Mouse (Mus musculus) hindbrain, embryonic 14.5 days (tissue): ENCODE results near the gene Klc2. TPM values are rescaled to one million over a fixed set of nuclear protein-coding genes. Genes with fewer than 3 reads are reported as not detected.
A peak's percentile ranks its signal among the peaks of the same experiment; 100 is the strongest.
"Not testable (repeated sequence)": the region's sequence is repeated elsewhere in the genome, so short reads cannot be mapped to it uniquely, and the experiment has no call there.

Experiments used
- ATAC-seq: fragments of 200-750 bp; cut with Nextera tagmentation; 2 replicates; pipeline ENCODE4 v1.8.0; 2017; ENCODE audit warnings: moderate number of reproducible peaks, mild to moderate bottlenecking, moderate TSS enrichment, moderate library complexity; ENCODE audit not compliant: low FRiP score
- DNase-seq: peaks from one replicate; pipeline ENCODE4 v3.0.0-alpha.2; 2015; ENCODE audit warnings: low spot score
- H3K27ac ChIP-seq: fragments of 300-500 bp; sonication (generic); 2 replicates; pipeline ENCODE4 v1.5.1; 2014; ENCODE audit warnings: mild to moderate bottlenecking, moderate library complexity
- H3K27me3 ChIP-seq: fragments of 300-500 bp; sonication (generic); 2 replicates; pipeline ENCODE4 v1.6.1; 2014; ENCODE audit warnings: mild to moderate bottlenecking, low read length, mixed read lengths; ENCODE audit not compliant: control insufficient read depth, insufficient read depth
- H3K36me3 ChIP-seq: fragments of 300-500 bp; sonication (generic); replicated peaks from 2 replicates; pipeline ENCODE4 v1.6.1; 2014; ENCODE audit not compliant: control insufficient read depth, insufficient read depth
- H3K4me1 ChIP-seq: fragments of 300-500 bp; sonication (generic); replicated peaks from 2 replicates; pipeline ENCODE4 v1.6.1; 2014; ENCODE audit warnings: antibody characterized with exemption, low read length, mixed read lengths; ENCODE audit not compliant: control insufficient read depth, insufficient read depth
- H3K4me2 ChIP-seq: fragments of 300-500 bp; sonication (generic); replicated peaks from 2 replicates; pipeline ENCODE4 v1.6.1; 2014; ENCODE audit warnings: mild to moderate bottlenecking, moderate library complexity
- H3K4me3 ChIP-seq: fragments of 300-500 bp; sonication (generic); replicated peaks from 2 replicates; pipeline ENCODE4 v1.5.1; 2014; ENCODE audit warnings: mild to moderate bottlenecking, low read length
- H3K9ac ChIP-seq: fragments of 300-500 bp; sonication (generic); 2 replicates; pipeline ENCODE4 v1.6.1; 2014
- H3K9me3 ChIP-seq: fragments of 300-500 bp; sonication (generic); 2 replicates; pipeline ENCODE4 v1.6.1; 2016; ENCODE audit warnings: low read length; ENCODE audit not compliant: control insufficient read depth
- WGBS: fragments of 180-500 bp; shearing (Covaris S2); extraction: QIAGEN DNeasy Blood & Tissue Kit; methylation state at CpG from one replicate; pipeline ENCODE4 v1.1.7; 2014; 5-methylcytosine and 5-hydroxymethylcytosine counted together
- polyA plus RNA-seq: library from polyadenylated mRNA; unstranded; fragments of >200 nt; fragmentation: Nextera tagmentation; extraction: Ambion mirVana; gene quantifications from 2 replicates; pipeline ENCODE4 v1.2.1, GENCODE M21; 2014

The Klc2 gene
- polyA plus RNA-seq, 1 experiment from 2014 or later = 72.7 TPM

DNA sequence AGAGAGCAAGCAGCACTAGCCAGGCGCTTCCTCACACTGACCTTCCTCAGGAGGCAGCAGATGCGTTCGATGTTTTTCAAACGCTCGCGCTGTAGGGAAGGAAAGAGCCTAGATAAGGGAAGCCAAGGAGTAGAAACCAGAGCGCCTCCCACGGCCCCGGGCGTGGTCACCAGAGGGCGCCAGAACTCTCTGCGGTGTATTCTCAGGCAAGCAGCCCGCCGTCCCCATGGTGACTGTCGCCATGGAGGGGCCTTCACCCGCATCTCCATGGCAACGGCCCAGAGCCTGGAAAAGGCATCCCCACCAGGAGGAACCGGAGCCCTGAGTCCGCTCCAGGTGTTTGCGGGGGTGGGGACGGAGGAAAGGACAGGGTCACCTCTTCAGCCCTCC lies 24.1 kb downstream of the Klc2 start:
- Histone ChIP-seq H3K4me3 (peak overlapping the region; percentile 69), H3K4me2 (peak overlapping the region; percentile 56), H3K4me1 (peaks cover 52% of the 10 kb centered on the region), H3K27me3 (no peaks in the 10 kb centered on the region), H3K27ac (peak overlapping the region; percentile 96), H3K36me3 (peaks cover 40% of the 10 kb centered on the region), H3K9ac (peak overlapping the region; percentile 99), H3K9me3 (no peaks in the 10 kb centered on the region)
- DNase-seq (peak; percentile 93), ATAC-seq (peak; percentile 51)
- WGBS = under 1% methylated on average over 20 of the region's 21 CpGs

DNA sequence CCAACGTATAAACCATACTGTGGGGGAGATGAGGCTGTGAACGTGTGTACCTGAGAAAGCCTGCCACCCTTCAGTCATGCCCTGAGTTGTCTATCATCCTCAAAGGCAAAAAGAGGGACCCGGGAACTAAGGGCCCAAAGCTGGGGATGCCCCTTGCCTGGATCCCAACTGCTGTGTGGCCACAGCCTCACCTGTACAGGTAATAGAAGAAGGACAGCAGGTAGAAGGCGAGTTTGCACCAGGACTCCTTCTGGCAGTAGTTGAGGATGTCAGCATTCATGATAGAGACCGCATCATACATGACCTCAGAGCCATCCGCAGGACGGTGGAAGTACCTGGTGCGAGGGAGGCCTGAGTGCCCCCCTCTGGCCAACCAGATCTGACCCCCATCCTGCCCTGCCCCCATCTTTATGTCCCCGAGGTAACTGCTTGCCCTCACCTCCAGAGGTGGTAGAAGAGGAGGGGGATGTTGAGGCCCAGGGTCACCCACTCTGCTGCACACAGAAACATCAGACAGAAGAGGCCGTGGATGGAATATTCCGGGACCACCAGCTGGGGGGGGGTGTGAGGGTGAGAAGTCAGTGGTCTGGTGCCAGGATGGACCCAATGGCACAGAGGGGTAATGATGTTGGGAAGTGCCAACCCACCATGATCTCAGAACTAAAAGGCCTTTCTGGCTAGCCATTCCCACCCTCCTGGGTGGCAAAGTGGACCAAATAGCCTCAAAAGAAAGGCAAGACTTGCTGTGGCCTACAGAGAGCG lies 24.7 kb downstream of the Klc2 start:
- Histone ChIP-seq H3K36me3 (peaks cover 40% of the 10 kb centered on the region), H3K27me3 (no peaks in the 10 kb centered on the region), H3K4me1 (peaks cover 50% of the 10 kb centered on the region), H3K27ac (peak overlapping the region; percentile 96), H3K4me2 (peak overlapping the region; percentile 56), H3K4me3 (peak overlapping the region; percentile 69), H3K9ac (peak overlapping the region; percentile 50), H3K9me3 (no peaks in the 10 kb centered on the region)
- no peak for ATAC-seq
- 77% methylated on average over 12 of the region's 12 CpGs for WGBS
- DNase-seq = no peak

DNA sequence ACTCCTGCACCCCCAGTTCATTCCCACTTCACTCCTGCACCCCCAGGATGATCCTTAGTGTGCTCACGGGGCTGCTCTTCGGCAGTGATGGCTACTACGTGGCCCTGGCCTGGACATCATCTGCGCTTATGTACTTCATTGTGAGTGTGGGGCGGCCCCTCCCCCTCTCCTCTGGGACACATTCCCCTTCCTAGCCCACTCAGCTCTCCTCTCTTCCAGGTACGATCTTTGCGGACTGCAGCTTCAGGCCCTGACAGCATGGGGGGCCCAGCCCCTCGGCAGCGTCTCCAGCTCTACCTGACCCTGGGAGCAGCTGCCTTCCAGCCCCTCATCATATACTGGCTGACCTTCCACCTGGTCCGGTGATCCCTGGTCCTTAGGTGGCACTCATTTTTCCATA lies 26.3 kb downstream of the Klc2 start:
- peak overlapping the region; percentile 26; the same call in 1 of the 2 replicates for H3K9ac ChIP-seq
- peaks cover 40% of the 10 kb centered on the region for H3K36me3 ChIP-seq
- no peak overlapping the region for H3K27ac ChIP-seq
- H3K4me3 ChIP-seq = no peak overlapping the region
- H3K9me3 ChIP-seq = no peaks in the 10 kb centered on the region
- WGBS = 84% methylated on average over 10 of the region's 10 CpGs
- H3K4me1 ChIP-seq = peaks cover 52% of the 10 kb centered on the region
- ATAC-seq (no peak), DNase-seq (no peak)
- H3K4me2 ChIP-seq = no peak overlapping the region
- no peaks in the 10 kb centered on the region for H3K27me3 ChIP-seq

DNA sequence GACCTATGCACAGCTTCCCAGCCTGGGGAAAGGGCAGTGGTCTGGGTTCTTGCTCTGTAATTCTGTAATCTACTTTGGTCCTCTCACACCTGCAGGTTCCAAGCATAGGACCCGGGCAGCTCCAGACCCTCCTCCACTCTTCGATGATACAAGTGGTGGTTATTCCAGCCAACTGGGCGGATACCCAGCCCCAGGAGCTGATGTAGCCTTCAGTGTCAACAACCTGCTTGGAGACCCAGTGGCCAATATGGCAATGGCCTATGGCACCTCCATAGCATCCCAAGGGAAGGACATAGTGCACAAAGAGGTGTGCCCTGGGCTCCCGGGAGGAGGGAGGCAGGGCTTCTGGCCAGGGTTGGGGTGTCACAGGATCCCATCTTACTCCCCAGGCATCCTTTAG lies 29.0 kb downstream of the Klc2 start:
- ATAC-seq (no peak), DNase-seq (no peak)
- Histone ChIP-seq H3K4me2 (peak overlapping the region; percentile 69), H3K4me1 (peaks cover 28% of the 10 kb centered on the region), H3K9me3 (no peaks in the 10 kb centered on the region), H3K27ac (no peak overlapping the region), H3K9ac (peak overlapping the region; percentile 73; the same call in 1 of the 2 replicates), H3K36me3 (peaks cover 40% of the 10 kb centered on the region), H3K4me3 (peak overlapping the region; percentile 80), H3K27me3 (peaks cover 20% of the 10 kb centered on the region)
- WGBS = 89% methylated on average over 4 of the region's 4 CpGs

DNA sequence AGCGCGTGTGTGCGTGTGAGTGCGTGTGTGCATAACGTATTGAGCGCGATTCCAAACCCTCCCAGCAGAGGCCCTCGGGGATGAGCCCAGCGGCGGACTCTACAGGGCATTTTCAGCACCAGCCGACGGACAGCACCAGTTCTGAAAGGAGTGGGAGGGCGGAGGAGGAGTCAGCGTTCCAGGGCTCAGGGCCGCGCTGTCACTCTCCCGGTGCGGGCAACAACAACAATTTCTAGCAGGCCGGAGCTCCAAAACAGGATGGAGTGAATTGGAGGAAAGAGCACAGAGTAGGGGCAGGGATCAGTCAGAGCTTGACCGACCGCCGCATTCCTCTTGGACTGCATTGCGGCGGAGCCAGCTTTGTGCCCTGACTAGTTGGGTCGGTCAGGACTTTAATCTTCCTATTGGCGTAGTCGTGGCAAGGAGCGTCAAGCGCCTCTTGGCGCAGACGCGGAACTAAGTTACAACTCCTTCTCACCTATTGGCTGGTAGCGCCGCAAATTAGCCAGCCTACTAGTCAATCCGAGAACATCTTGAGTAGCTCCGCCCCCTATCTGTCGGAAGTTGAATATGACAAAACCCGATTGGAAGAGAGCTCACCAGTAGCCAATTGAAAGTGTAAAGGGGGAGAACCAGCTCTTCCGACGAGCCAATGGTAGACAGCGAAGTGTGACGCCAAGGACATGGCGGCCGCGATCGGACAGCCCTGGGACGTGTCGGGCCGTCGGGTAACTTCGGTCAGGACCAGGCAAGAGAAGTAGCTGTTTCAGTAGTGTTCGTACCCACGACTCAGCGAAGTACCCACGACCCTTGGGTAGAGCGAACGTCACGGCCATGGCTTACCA lies 30.3 kb downstream of the Klc2 start, which contains the start of gene Yif1a:
TSS of gene Yif1a (plus strand) at position 655 of the 845 bp plus-strand sequence.
- peak within 1 kb of the TSS; percentile 77 for H3K27ac ChIP-seq
- H3K27me3 ChIP-seq = peaks cover 32% of the 10 kb centered on the region
- DNase-seq (peak; percentile 97), ATAC-seq (peak; percentile 92)
- H3K4me2 ChIP-seq = peak within 1 kb of the TSS; percentile 69
- peak within 1 kb of the TSS; percentile 73 for H3K9ac ChIP-seq
- under 1% methylated on average over 58 of the region's 58 CpGs for WGBS
- peaks cover 17% of the 10 kb centered on the region for H3K4me1 ChIP-seq
- H3K9me3 ChIP-seq = no peaks in the 10 kb centered on the region
- H3K36me3 ChIP-seq = peaks cover 30% of the 10 kb centered on the region
- H3K4me3 ChIP-seq = peak within 1 kb of the TSS; percentile 80

DNA sequence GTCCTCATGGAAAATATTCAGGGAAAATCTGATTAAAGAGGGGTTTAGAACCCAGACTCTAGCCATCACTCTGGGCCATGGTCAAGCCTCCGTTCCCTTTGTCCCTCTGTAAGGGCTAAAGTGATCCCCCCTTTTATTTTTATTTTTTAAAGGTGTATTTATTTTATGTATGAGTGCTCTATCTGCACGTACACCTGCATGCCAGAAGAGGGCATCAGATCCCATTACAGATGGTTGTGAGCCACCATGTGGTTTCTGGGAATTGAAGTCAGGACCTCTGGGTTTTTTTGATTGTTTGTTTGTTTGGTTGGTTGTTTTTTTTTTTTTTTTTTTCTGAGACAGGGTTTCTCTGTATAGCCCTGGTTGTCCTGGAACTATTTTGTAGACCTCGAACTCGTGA lies 31.8 kb downstream of the Klc2 start:
- H3K9me3 ChIP-seq, H3K9ac ChIP-seq, H3K27ac ChIP-seq, H3K4me3 ChIP-seq, H3K4me2 ChIP-seq, DNase-seq, ATAC-seq: not testable (repeated sequence)
- Histone ChIP-seq H3K27me3 (peaks cover 48% of the 10 kb centered on the region), H3K36me3 (peaks cover 15% of the 10 kb centered on the region), H3K4me1 (peaks cover 16% of the 10 kb centered on the region)
- 57% methylated on average over 4 of the region's 4 CpGs for WGBS

DNA sequence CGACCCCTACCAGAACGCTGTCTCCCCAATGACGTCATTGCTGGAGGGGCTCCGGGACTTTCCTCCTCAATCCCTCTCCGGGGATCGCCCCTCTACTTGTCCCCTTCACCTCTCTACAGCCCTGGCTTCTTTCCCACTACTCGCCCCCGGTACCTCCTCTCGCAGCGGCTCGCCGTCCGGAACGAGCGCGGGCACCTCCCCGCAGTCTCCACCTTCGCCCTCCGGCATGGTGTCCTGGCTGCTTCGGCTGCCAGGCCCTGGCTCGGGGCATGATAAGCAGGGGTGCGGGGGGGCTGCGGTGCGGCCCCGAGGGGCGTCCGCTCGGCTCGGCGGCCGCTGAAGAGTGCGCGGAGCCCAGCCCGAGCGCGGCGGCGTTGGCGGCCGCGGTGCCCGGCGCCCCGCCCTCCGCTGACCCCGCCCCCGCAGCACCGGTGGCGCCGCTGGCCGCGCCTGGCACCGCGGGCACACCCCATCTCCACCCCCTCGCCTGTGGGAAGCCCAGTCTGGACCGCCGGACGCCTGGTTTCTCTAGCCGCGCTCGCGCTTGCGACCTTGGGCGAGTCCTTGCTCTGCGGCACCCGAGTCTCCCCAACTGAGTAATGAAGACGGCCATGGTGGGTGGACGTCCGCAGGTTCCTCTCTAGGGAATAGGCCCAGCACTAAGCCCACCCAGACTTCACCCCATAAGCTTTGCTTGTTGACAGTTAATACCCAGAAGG lies 33.1 kb downstream of the Klc2 start, which contains the start of gene Tmem151a:
TSS of gene Tmem151a (minus strand) at position 387 of the 719 bp plus-strand sequence.
- H3K4me3 ChIP-seq = peak within 1 kb of the TSS; percentile 57
- peak within 1 kb of the TSS; percentile 82 for H3K9ac ChIP-seq
- peaks cover 2% of the 10 kb centered on the region for H3K36me3 ChIP-seq
- DNase-seq = no peak
- H3K27me3 ChIP-seq = peaks cover 57% of the 10 kb centered on the region
- H3K27ac ChIP-seq = no peak within 1 kb of the TSS
- H3K9me3 ChIP-seq = no peaks in the 10 kb centered on the region
- peaks cover 16% of the 10 kb centered on the region for H3K4me1 ChIP-seq
- under 1% methylated on average over 63 of the region's 69 CpGs for WGBS
- H3K4me2 ChIP-seq = peak within 1 kb of the TSS; percentile 75
- no peak for ATAC-seq

- 2% methylated on average over 15 of the region's 15 CpGs for WGBS
- H3K36me3 ChIP-seq = no peaks in the 10 kb centered on the region; the same call in 1 of the 2 replicates
- ATAC-seq (no peak), DNase-seq (no peak)
- H3K9me3 ChIP-seq = no peaks in the 10 kb centered on the region
- H3K4me1 ChIP-seq = peaks cover 16% of the 10 kb centered on the region
- H3K4me3 ChIP-seq = peak overlapping the region; percentile 57
- H3K27me3 ChIP-seq = peaks cover 57% of the 10 kb centered on the region
- H3K27ac ChIP-seq = no peak overlapping the region
- H3K4me2 ChIP-seq = peak overlapping the region; percentile 75
- peak overlapping the region; percentile 82 for H3K9ac ChIP-seq
These were observed 33.6 kb downstream of the Klc2 start for GRCm38 (mm10) chr19:5084834-5085144.
